Comparison of ENCODE assay signal across 13 mouse cellular contexts in the genomic region with DNA sequence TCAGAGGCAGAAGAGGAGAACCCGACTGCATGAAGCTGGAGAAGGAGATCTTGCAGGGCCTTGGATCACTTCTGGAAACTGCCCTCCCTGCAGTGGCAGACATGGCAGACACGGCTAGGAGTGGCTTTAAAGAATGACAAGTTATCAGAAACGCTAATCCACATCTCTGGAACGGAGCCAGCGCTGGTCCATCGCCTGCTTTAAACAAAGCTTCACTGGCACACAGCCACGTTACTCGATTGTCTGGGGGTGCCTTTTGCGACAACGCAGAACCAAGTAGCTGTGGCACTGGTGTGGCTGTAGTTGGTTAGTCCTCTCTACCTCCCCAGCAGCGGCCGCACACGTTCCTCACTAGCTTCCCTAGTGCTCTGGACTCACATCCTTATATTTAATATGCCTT.
DNase-seq lines count a peak whose midpoint lies in the region; ATAC-seq lines count a peak whose summit lies in the region.
"Had no signal": no experiment of that assay in that cellular context is flagged by ENCODE, and none has a peak within 500 bp of the region (broad histone marks: within the 10 kb centered on the region; RNA-seq: fewer than 3 reads in every experiment).

No protein-coding gene starts in this region.

- no peaks in the 10 kb centered on the region for H3K27me3 ChIP-seq in embryonic facial prominence, embryonic 13.5 days
- 0 out of 2 replicates have a peak, but pooled peaks cover 7% of the 10 kb centered on the region for H3K27me3 ChIP-seq in embryonic facial prominence, embryonic 10.5 days (replicated peaks; ENCODE audit: low read depth, poor library complexity, severe bottlenecking)
- no peaks in the 10 kb centered on the region for H3K27me3 ChIP-seq in intestine, embryonic 14.5 days (replicated peaks; ENCODE audit: control insufficient read depth, insufficient read depth, low read length)
- H3K27me3 ChIP-seq in intestine, embryonic 15.5 days (replicated peaks), result no peaks in the 10 kb centered on the region
- H3K27me3 ChIP-seq: embryonic facial prominence, embryonic 15.5 days had no signal

- ATAC-seq in embryonic facial prominence, embryonic 13.5 days (ENCODE audit: insufficient number of reproducible peaks, insufficient read depth, low FRiP score, low TSS enrichment, low read depth), result no peak
- no peak for ATAC-seq in intestine, embryonic 14.5 days (replicated peaks; ENCODE audit: low FRiP score, low TSS enrichment, low read depth)
- no peak for ATAC-seq in intestine, embryonic 15.5 days
- ATAC-seq: liver, postnatal 0 days had no signal

- peak overlapping the region; percentile 3; the same call in 1 of the 2 replicates for H3K9ac ChIP-seq in embryonic facial prominence, embryonic 13.5 days
- H3K9ac ChIP-seq in intestine, embryonic 14.5 days (ENCODE audit: low read length), result no peak overlapping the region
- H3K9ac ChIP-seq in intestine, embryonic 15.5 days, result no peak overlapping the region
- H3K9ac ChIP-seq: embryonic facial prominence, embryonic 15.5 days; liver, postnatal 0 days had no signal

- no peak overlapping the region for H3K27ac ChIP-seq in embryonic facial prominence, embryonic 13.5 days
- H3K27ac ChIP-seq in embryonic facial prominence, embryonic 10.5 days (replicated peaks), result no peak overlapping the region
- no peak overlapping the region for H3K27ac ChIP-seq in intestine, embryonic 14.5 days (ENCODE audit: low read depth)
- no peak overlapping the region for H3K27ac ChIP-seq in intestine, embryonic 15.5 days
- H3K27ac ChIP-seq: embryonic facial prominence, embryonic 15.5 days; kidney, postnatal 0 days; left cerebral cortex, adult 2 months had no signal

- peaks cover 39% of the 10 kb centered on the region for H3K4me1 ChIP-seq in embryonic facial prominence, embryonic 13.5 days
- peaks cover 14% of the 10 kb centered on the region for H3K4me1 ChIP-seq in embryonic facial prominence, embryonic 10.5 days
- H3K4me1 ChIP-seq in intestine, embryonic 14.5 days (replicated peaks; ENCODE audit: control insufficient read depth, insufficient read depth, low read length), result peaks cover 8% of the 10 kb centered on the region; the same call in 1 of the 2 replicates
- peaks cover 12% of the 10 kb centered on the region for H3K4me1 ChIP-seq in intestine, embryonic 15.5 days (replicated peaks)

- no peak overlapping the region for H3K4me3 ChIP-seq in embryonic facial prominence, embryonic 13.5 days
- no peak overlapping the region for H3K4me3 ChIP-seq in embryonic facial prominence, embryonic 10.5 days
- H3K4me3 ChIP-seq in intestine, embryonic 14.5 days (ENCODE audit: low read depth, low read length), result no peak overlapping the region
- no peak overlapping the region for H3K4me3 ChIP-seq in intestine, embryonic 15.5 days (replicated peaks)
- H3K4me3 ChIP-seq: embryonic facial prominence, embryonic 15.5 days; left cerebral cortex, adult 2 months had no signal

- peak overlapping the region; percentile 17; the same call in 1 of the 2 replicates for H3K4me2 ChIP-seq in embryonic facial prominence, embryonic 13.5 days
- peak overlapping the region; percentile 8; the same call in 1 of the 2 replicates for H3K4me2 ChIP-seq in intestine, embryonic 14.5 days (ENCODE audit: low read length)
- H3K4me2 ChIP-seq in intestine, embryonic 15.5 days (replicated peaks), result no peak overlapping the region; the same call in 1 of the 2 replicates
- H3K4me2 ChIP-seq: embryonic facial prominence, embryonic 15.5 days had no signal

- no peak for DNase-seq in embryonic facial prominence, embryonic 10.5 days (ENCODE audit: low spot score)
- no peak for DNase-seq in intestine, embryonic 14.5 days (ENCODE audit: low spot score)
- peak; percentile 53 for DNase-seq in testis, postnatal 10 days (ENCODE audit: low spot score)
- DNase-seq in testis, postnatal 14 days (ENCODE audit: low spot score), result no peak
- no peak for DNase-seq in adrenal gland, postnatal 4 days (ENCODE audit: low spot score in 2 of 2)
- no peak for DNase-seq in adipocyte (ENCODE audit: low spot score)
- DNase-seq: adrenal gland, adult 2 months; liver, postnatal 0 days had no signal

- WGBS in embryonic facial prominence, embryonic 13.5 days, result 51% methylated on average over 13 of the region's 13 CpGs
- 82% methylated on average over 13 of the region's 13 CpGs for WGBS in embryonic facial prominence, embryonic 10.5 days
- WGBS in intestine, embryonic 14.5 days, result 42% methylated on average over 13 of the region's 13 CpGs
- WGBS in intestine, embryonic 15.5 days, result 45% methylated on average over 13 of the region's 13 CpGs

- no peaks in the 10 kb centered on the region for H3K36me3 ChIP-seq in embryonic facial prominence, embryonic 13.5 days
- H3K36me3 ChIP-seq in embryonic facial prominence, embryonic 10.5 days (replicated peaks), result no peaks in the 10 kb centered on the region
- H3K36me3 ChIP-seq in intestine, embryonic 14.5 days (ENCODE audit: control insufficient read depth, insufficient read depth, low read length), result no peaks in the 10 kb centered on the region
- no peaks in the 10 kb centered on the region for H3K36me3 ChIP-seq in intestine, embryonic 15.5 days
- H3K36me3 ChIP-seq: embryonic facial prominence, embryonic 15.5 days had no signal

- H3K9me3 ChIP-seq in embryonic facial prominence, embryonic 13.5 days, result no peaks in the 10 kb centered on the region
- H3K9me3 ChIP-seq in embryonic facial prominence, embryonic 10.5 days, result no peaks in the 10 kb centered on the region
- no peaks in the 10 kb centered on the region for H3K9me3 ChIP-seq in intestine, embryonic 14.5 days (ENCODE audit: control insufficient read depth, low read length)
- H3K9me3 ChIP-seq in intestine, embryonic 15.5 days, result no peaks in the 10 kb centered on the region
- H3K9me3 ChIP-seq: embryonic facial prominence, embryonic 15.5 days had no signal
